Mouse (Mus musculus) kidney, adult 9 months (tissue): ENCODE results near the gene Apoe.

Experiments used
- DNase-seq: peaks from one replicate; pipeline ENCODE4 v3.0.0; 2022

Gene Apoe

GRCm38 (mm10) chr7:19663940-19664339, 35.0 kb downstream of the Apoe start:
- no peak for DNase-seq

GRCm38 (mm10) chr7:19652614-19653013, 46.4 kb downstream of the Apoe start:
- DNase-seq: no peak

GRCm38 (mm10) chr7:19651063-19651786, 47.8 kb downstream of the Apoe start:
- no peak for DNase-seq
